Mouse (Mus musculus) brain, embryonic 18.5 days (tissue): Measurements from ENCODE around the gene Fkbp1b.
"Not testable (repeated sequence)": the region's sequence is repeated elsewhere in the genome, so short reads cannot be mapped to it uniquely, and the experiment has no call there.

Experiments used
- DNase-seq: peaks from one replicate; pipeline ENCODE4 v3.0.0-alpha.2; 2012; ENCODE audit warnings: low read depth, low spot score

Fkbp1b gene

GRCm38 (mm10) chr12:4843741-4844140 lies 2.4 kb upstream of the Fkbp1b start:
- DNase-seq = no peak

- DNase-seq = peak; percentile 78
Observed at GRCm38 (mm10) chr12:4842890-4843597, 1.7 kb upstream of the Fkbp1b start, which contains the start of gene Wdcp. Gene Wdcp (plus strand): TSS chr12:4843303.

GRCm38 (mm10) chr12:4842456-4842855 lies 1.1 kb upstream of the Fkbp1b start:
- DNase-seq = no peak

- DNase-seq = no peak
Observed at GRCm38 (mm10) chr12:4840741-4841140, 650 bp downstream of the Fkbp1b start.

- no peak for DNase-seq
Observed at GRCm38 (mm10) chr12:4840010-4840409, 1.4 kb downstream of the Fkbp1b start.

- DNase-seq = no peak
Observed at GRCm38 (mm10) chr12:4836959-4837358, 4.4 kb downstream of the Fkbp1b start.

DNA sequence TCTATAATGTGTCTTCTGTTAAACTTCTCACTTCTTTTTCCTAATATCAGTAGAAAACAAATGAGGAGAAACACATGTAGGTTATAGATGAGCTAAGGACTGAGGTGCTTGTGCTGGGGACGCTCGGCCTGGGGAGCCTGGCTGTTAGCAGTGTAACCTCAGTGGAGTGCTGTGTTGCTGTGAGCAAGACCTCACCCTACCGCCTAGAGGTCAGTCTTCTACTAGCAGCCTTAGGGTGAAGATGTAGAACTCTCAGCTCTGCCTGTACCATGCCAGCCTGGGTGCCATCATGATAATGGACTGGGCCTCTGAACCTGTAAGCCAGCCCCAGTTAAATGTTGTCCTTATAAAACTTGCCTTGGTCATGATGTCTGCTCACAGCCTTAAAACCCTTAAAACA lies 14.1 kb downstream of the Fkbp1b start:
- no peak for DNase-seq

GRCm38 (mm10) chr12:4817361-4818101 lies 23.9 kb downstream of the Fkbp1b start, which contains the start of gene Sf3b6:
Gene Sf3b6 (plus strand): TSS chr12:4817544.
- DNase-seq = peak; percentile 91

DNA sequence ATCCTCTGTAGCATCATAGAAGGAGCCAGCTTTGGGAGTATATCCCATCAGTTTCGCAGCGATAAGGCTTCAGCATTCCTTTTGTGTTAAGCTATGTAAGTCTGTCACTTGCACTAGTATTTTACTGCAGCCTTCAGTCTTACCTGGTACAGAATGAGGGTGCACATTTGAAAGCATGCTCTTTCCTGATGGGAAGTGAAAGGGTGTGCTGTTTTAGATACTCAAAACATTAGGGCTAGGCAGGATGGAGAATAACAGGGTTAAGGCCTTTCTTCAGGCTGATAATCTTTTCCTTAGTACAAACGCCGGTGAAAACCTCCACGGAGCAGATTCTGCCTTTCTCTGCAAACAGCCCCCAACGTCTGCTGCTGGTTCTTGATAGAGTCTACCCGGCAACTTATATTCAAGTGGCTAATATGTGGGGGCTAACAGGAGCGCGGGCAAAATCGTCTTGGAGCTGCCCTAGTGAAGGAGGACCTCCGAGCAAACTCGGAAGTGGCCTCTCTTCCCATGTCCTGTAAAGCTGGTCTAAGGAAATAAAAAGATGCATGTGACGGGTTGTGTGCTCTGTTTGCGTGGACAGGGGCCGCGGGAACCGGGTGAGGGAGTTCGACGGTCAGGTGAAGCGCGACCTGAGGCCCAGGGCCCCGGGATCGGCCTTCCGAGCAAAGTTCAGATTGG lies 24.6 kb downstream of the Fkbp1b start:
- DNase-seq = no peak

DNA sequence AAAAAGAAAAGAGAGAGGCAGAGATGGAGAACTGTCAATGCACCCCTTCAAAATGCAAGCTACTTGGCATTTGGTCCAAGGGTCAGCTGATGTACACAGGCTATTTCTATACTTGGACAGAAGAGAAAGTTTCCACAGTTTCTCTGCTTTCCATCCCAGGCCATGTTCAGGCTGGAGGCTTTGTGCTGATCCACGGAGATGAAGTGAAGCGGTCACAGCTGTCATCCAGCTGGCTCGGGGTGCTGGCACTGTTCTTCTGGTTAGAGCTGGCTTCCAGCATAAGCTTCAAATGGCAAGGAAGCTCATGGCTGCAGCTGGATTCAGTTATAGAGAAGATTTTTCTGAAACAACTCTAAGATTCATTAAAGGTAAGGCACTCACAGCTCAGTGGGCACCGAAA lies 27.8 kb downstream of the Fkbp1b start:
- DNase-seq = no peak

DNA sequence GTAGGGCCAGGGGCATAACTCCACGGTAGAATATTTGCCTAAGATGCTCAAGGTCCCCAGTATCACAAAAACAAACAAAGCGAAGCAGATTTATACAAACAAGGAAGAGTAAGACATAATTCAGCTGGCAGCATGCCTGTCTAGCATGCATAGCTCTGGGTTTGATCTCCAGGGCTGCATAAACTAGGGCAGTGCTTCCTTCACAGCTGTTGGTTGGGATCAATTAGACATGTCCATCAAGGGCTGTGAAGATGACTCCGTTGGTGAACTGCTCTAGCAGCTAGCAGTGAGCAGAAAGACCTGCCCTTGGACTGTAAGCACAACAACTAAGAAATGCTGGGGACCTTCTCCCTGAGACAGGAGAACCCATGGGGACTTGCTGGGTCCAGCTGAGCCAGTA lies 29.7 kb downstream of the Fkbp1b start:
- DNase-seq = no peak

DNA sequence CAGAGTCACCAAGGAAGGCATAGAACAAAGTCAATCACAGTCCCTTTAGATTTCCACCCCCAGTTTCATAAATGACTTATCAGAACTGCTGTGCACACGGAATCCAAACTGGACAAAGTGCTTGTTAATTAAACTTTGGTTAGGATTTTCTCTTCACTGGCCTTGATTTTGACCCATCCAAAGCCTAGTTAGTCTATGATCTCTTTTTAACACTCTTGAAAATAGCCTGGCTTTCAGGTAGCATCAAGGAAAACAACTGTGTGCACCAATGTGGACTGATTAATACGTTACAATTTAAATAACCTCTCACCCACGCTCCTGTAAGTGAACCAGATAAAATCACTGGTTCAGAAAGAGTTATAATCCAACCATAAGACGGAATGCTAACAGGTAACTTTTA lies 30.4 kb downstream of the Fkbp1b start:
- no peak for DNase-seq

- DNase-seq = not testable (repeated sequence)
Observed at GRCm38 (mm10) chr12:4797471-4797870, 43.9 kb downstream of the Fkbp1b start.

GRCm38 (mm10) chr12:4793718-4794117 lies 47.7 kb downstream of the Fkbp1b start:
- DNase-seq = no peak

- not testable (repeated sequence) for DNase-seq
Observed at GRCm38 (mm10) chr12:4788128-4788527, 53.3 kb downstream of the Fkbp1b start.

DNA sequence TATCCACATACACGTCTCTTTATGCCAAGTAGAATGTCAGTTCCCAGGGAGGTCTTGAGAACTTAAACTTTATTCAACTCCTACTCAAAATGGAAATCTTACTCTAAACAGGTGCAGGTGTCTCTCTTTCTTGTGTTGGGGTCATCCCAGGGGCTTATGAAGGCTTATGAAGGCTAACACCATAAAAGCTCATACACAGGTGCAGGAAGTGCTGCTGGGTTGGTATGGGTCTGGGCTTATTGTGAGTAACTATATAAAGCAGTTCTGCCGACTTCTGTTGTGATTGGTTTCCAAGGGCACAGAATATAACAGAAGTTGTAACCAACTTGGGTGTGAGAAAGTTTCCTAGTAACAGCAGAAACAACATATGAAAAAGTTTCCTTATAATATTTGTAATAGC lies 56.9 kb downstream of the Fkbp1b start:
- DNase-seq = no peak

- no peak for DNase-seq
Observed at GRCm38 (mm10) chr12:4783598-4783997, 57.8 kb downstream of the Fkbp1b start.
